Mouse (Mus musculus) embryonic facial prominence, embryonic 15.5 days (tissue): ENCODE results near the gene Zfp444. TPM values are rescaled to one million over a fixed set of nuclear protein-coding genes. Genes with fewer than 3 reads are reported as not detected.

ENCODE experiments used
- ATAC-seq: fragments of 200-750 bp; cut with Nextera tagmentation; 2 replicates; pipeline ENCODE4 v1.8.0; 2017; ENCODE audit warnings: low read depth, moderate TSS enrichment; ENCODE audit not compliant: insufficient number of reproducible peaks, low FRiP score, low TSS enrichment
- H3K27ac ChIP-seq: fragments of 300-500 bp; sonication (generic); replicated peaks from 2 replicates; pipeline ENCODE4 v1.5.1; 2015; ENCODE audit warnings: mild to moderate bottlenecking, inconsistent platforms
- H3K27me3 ChIP-seq: fragments of 300-500 bp; sonication (generic); 2 replicates; pipeline ENCODE4 v1.6.1; 2015; ENCODE audit warnings: inconsistent platforms
- H3K36me3 ChIP-seq: fragments of 300-500 bp; sonication (generic); 2 replicates; pipeline ENCODE4 v1.6.1; 2015; ENCODE audit warnings: mild to moderate bottlenecking, inconsistent platforms
- H3K4me1 ChIP-seq: fragments of 300-500 bp; sonication (generic); 2 replicates; pipeline ENCODE4 v1.6.1; 2015; ENCODE audit warnings: inconsistent platforms
- H3K4me2 ChIP-seq: fragments of 300-500 bp; sonication (generic); replicated peaks from 2 replicates; pipeline ENCODE4 v1.6.1; 2015; ENCODE audit warnings: mild to moderate bottlenecking, inconsistent platforms
- H3K4me3 ChIP-seq: fragments of 300-500 bp; sonication (generic); replicated peaks from 2 replicates; pipeline ENCODE4 v1.5.1; 2015; ENCODE audit warnings: mild to moderate bottlenecking, inconsistent platforms
- H3K9ac ChIP-seq: fragments of 300-500 bp; sonication (generic); 2 replicates; pipeline ENCODE4 v1.6.1; 2015; ENCODE audit warnings: inconsistent platforms
- H3K9me3 ChIP-seq: fragments of 300-500 bp; sonication (generic); replicated peaks from 2 replicates; pipeline ENCODE4 v1.6.1; 2016; ENCODE audit warnings: inconsistent platforms
- WGBS: fragments of 180-500 bp; shearing (Covaris S2); methylation state at CpG from one replicate; pipeline ENCODE4 v1.1.7; 2015; 5-methylcytosine and 5-hydroxymethylcytosine counted together
- polyA plus RNA-seq: library from polyadenylated mRNA; unstranded; fragments of >200 nt; fragmentation: Nextera tagmentation; extraction: Ambion mirVana; gene quantifications from 2 replicates; pipeline ENCODE4 v1.2.1, GENCODE M21; 2015

Zfp444 gene
- polyA plus RNA-seq: 60.3 and 61.5 TPM in 2 replicates

DNA sequence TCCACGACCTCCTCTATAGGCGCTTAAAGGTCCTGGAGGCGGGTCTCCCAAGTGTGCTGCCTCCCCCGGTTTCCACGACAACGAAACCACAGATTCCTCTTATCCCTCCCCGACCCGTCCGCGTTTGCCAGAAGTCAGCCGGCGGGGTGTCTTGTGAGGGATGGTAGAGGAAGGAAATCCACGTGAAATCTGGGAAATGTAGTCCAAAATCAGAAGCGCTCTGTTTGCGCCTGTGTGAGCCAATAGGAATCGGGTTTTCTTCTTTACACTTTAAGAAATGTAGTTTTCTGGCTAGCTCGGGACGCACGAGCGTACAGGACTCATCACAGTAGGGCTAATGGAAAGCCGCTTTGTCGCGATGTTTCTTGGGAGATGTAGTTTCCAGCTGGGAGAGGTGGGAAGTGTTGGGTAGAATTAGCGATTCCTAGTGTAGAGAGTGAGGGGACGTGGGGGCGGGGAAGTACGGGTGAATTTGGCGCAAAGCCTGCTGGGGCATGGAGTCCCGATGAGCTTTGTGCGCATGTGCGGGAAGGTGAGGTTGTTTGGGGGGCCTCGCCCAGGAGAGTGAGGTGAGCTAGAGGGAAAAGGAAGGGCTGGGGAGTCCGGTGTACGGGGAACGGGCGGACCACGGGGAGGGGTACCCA is at the start of gene Zfp444:
Zfp444 (plus strand) TSS at position 221 of the 644 bp plus-strand sequence.
- peak; percentile 99 for ATAC-seq
- under 1% methylated on average over 37 of the region's 37 CpGs for WGBS
- H3K9me3 ChIP-seq: no peaks in the 10 kb centered on the region

GRCm38 (mm10) chr7:6126690-6127448 is 45.2 kb upstream of the Zfp444 start:
- Histone ChIP-seq H3K36me3 (peaks cover 11% of the 10 kb centered on the region), H3K4me1 (no peaks in the 10 kb centered on the region), H3K9me3 (no peaks in the 10 kb centered on the region), H3K4me3 (no peak overlapping the region), H3K27ac (no peak overlapping the region), H3K9ac (no peak overlapping the region), H3K27me3 (no peaks in the 10 kb centered on the region), H3K4me2 (no peak overlapping the region)
- peak; percentile 27; the same call in 1 of the 2 replicates for ATAC-seq
- 33% methylated on average over 7 of the region's 7 CpGs for whole genome bisulfite sequencing

More for the DNA sequence above, at the start of gene Zfp444:
- H3K4me3 ChIP-seq: peak within 1 kb of the TSS; percentile 65
- peak within 1 kb of the TSS; percentile 53 for H3K9ac ChIP-seq
- H3K4me1 ChIP-seq: peaks cover 11% of the 10 kb centered on the region
- peak within 1 kb of the TSS; percentile 79 for H3K4me2 ChIP-seq
- H3K27ac ChIP-seq: peak within 1 kb of the TSS; percentile 87
- no peaks in the 10 kb centered on the region for H3K27me3 ChIP-seq
- H3K36me3 ChIP-seq: peaks cover 14% of the 10 kb centered on the region; the same call in 1 of the 2 replicates

GRCm38 (mm10) chr7:6130346-6130745 is 41.7 kb upstream of the Zfp444 start:
- Histone ChIP-seq H3K4me3 (no peak overlapping the region), H3K9ac (no peak overlapping the region), H3K4me1 (no peaks in the 10 kb centered on the region), H3K27me3 (no peaks in the 10 kb centered on the region), H3K4me2 (no peak overlapping the region), H3K36me3 (peaks cover 43% of the 10 kb centered on the region), H3K27ac (no peak overlapping the region), H3K9me3 (no peaks in the 10 kb centered on the region; the same call in 1 of the 2 replicates)
- WGBS: 43% methylated on average over 4 of the region's 4 CpGs
- no peak for ATAC-seq

DNA sequence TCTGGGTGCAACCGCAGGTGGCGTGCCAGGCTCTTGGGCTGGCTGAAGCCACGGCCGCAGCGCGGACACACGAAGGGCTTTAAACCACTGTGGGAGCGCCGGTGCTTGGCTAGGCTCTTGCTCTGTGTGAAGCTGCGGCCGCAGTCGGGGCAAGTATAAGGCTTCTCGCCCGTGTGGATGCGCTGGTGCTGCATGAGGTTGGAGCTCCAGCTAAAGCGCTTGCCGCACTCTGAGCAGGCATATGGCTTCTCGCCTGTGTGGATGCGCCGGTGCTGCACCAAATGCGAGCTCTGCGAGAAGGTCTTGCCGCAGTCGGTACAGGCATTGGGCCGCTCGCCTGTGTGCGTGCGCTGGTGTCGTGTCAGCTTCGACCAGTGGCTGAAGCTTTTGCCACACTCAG is 39.4 kb upstream of the Zfp444 start:
- WGBS: 80% methylated on average over 30 of the region's 30 CpGs
- no peak overlapping the region for H3K4me2 ChIP-seq
- H3K36me3 ChIP-seq: peaks cover 51% of the 10 kb centered on the region
- no peak for ATAC-seq
- H3K9ac ChIP-seq: no peak overlapping the region
- no peaks in the 10 kb centered on the region for H3K27me3 ChIP-seq
- no peak overlapping the region for H3K4me3 ChIP-seq
- no peaks in the 10 kb centered on the region; the same call in 1 of the 2 replicates for H3K9me3 ChIP-seq
- no peaks in the 10 kb centered on the region for H3K4me1 ChIP-seq
- no peak overlapping the region for H3K27ac ChIP-seq

GRCm38 (mm10) chr7:6136497-6136896 is 35.5 kb upstream of the Zfp444 start:
- Histone ChIP-seq H3K4me3 (no peak overlapping the region), H3K4me1 (no peaks in the 10 kb centered on the region), H3K9me3 (no peaks in the 10 kb centered on the region; the same call in 1 of the 2 replicates), H3K4me2 (no peak overlapping the region), H3K36me3 (peaks cover 49% of the 10 kb centered on the region), H3K9ac (no peak overlapping the region), H3K27ac (no peak overlapping the region), H3K27me3 (no peaks in the 10 kb centered on the region)
- no peak for ATAC-seq

DNA sequence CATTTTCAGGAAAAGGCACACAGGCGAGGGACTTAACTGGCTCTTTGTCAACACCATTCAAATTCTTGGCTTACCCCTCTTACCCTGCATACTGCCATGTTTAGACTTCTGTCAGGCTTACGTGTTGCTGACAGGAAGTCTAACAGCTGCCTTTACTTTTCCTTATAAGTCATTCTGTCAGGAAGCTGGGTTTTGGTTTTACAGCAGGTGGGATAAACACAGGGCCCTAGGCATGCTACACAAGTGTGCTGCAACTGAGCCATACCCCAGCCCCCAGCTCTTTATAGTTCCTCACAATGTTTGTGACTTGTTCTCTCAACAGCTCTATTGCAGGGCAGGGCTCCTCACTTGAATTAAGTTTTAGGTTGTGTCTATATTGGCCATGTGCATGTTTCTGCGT is 32.7 kb upstream of the Zfp444 start:
- H3K27ac ChIP-seq: no peak overlapping the region
- H3K4me1 ChIP-seq: 0 out of 2 replicates have a peak, but pooled peaks cover 2% of the 10 kb centered on the region
- H3K9me3 ChIP-seq: no peaks in the 10 kb centered on the region
- 73% methylated on average over 3 of the region's 3 CpGs for WGBS
- no peak overlapping the region for H3K4me2 ChIP-seq
- peaks cover 21% of the 10 kb centered on the region for H3K36me3 ChIP-seq
- H3K27me3 ChIP-seq: no peaks in the 10 kb centered on the region
- no peak overlapping the region for H3K9ac ChIP-seq
- ATAC-seq: no peak
- no peak overlapping the region for H3K4me3 ChIP-seq

- Histone ChIP-seq H3K9me3 (no peaks in the 10 kb centered on the region), H3K27me3 (no peaks in the 10 kb centered on the region), H3K27ac (no peak overlapping the region), H3K4me2 (no peak overlapping the region), H3K4me1 (peaks cover 19% of the 10 kb centered on the region), H3K36me3 (peaks cover 5% of the 10 kb centered on the region; the same call in 1 of the 2 replicates), H3K4me3 (no peak overlapping the region), H3K9ac (no peak overlapping the region)
- 84% methylated on average over 2 of the region's 2 CpGs for WGBS
- ATAC-seq: 0 out of 2 replicates have a peak, but pooled peaks have one; percentile 39
Observed at GRCm38 (mm10) chr7:6143991-6144531, 28.0 kb upstream of the Zfp444 start.

DNA sequence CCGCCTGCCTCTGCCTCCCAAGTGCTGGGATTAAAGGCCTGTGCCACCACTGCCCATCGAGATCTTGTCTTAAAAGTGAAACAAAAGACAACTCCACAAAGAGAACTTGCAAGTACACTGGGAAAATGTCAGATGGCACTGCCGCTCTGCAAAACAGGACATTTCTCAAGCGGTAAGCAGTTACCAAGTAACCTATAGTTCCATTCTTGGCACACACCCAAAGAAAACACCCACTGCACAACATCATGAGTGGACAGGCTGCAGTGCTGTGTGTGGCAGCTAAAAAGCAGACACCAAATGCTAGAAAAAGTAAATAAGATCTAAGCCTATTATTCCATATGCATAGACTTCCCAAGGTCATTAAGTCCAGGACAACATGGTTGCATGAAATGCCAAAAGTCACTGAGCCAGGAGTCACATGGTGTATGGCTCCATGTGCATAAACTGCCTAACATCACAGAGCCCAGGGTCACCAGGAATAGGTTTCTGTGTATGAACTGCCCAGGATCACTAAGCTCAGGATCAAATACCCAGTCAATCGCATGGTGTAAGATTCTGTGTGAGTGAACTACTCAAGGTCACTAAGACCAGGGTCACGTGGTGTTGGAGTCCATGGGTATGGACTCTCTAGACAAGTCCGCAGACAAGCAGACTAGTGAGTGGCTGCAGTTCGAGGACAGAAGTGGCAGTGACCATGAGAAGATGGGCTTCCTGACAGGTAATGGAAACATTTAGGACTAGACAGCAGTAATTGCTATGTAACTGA is 26.4 kb upstream of the Zfp444 start:
- Histone ChIP-seq H3K27me3 (no peaks in the 10 kb centered on the region), H3K9ac (no peak overlapping the region), H3K4me3 (no peak overlapping the region), H3K4me2 (no peak overlapping the region), H3K36me3 (no peaks in the 10 kb centered on the region; the same call in 1 of the 2 replicates), H3K9me3 (no peaks in the 10 kb centered on the region), H3K27ac (0 out of 2 replicates have a peak overlapping the region, but pooled peaks have one; percentile 39), H3K4me1 (peaks cover 21% of the 10 kb centered on the region)
- ATAC-seq: no peak
- WGBS: 87% methylated on average over 8 of the region's 8 CpGs

DNA sequence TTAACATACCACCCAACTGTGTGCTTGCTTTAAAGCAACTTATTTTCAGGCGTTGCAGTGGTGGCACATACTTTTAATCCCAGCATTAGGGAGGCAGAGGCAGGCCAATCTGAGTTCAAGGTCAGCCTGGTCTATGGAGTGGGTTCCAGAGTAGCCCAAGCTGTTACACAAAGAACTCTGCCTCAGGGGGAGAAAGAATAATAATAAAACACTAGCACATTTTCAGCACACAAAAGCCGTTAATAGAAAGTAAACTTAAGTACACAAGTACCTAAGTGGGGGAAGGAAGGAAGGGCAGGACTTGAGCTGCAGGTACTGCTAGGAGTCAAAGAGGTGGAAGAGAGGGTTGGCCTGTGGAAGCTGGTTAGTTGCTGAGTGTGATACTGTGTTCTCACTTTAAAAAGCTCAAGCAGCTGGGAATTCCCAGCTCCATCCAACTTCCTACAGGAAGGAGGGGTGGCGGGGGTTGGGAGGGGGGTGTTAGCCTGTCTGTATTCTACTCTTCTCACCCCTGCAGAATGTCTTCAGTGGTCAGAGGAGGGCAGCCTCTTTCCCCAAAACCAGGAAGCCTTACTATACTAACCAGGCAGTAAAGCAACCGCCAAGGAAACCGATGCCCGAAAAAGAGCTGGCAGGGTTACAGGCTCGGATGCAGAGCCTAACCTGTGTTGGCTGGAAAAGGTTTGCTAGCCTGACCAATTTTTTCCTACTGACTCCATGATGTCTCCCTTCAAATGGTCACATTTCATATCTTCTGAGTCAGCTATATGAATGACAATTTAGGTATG is 25.6 kb upstream of the Zfp444 start:
- H3K36me3 ChIP-seq: no peaks in the 10 kb centered on the region; the same call in 1 of the 2 replicates
- H3K4me2 ChIP-seq: no peak overlapping the region
- ATAC-seq: no peak
- 84% methylated on average over 7 of the region's 7 CpGs for WGBS
- no peaks in the 10 kb centered on the region for H3K27me3 ChIP-seq
- H3K9me3 ChIP-seq: no peaks in the 10 kb centered on the region
- no peak overlapping the region for H3K9ac ChIP-seq
- H3K27ac ChIP-seq: 0 out of 2 replicates have a peak overlapping the region, but pooled peaks have one; percentile 39
- H3K4me3 ChIP-seq: no peak overlapping the region
- H3K4me1 ChIP-seq: peaks cover 22% of the 10 kb centered on the region

GRCm38 (mm10) chr7:6146982-6147325 is 25.1 kb upstream of the Zfp444 start:
- Histone ChIP-seq H3K9me3 (no peaks in the 10 kb centered on the region), H3K36me3 (no peaks in the 10 kb centered on the region), H3K4me1 (peaks cover 28% of the 10 kb centered on the region), H3K27me3 (no peaks in the 10 kb centered on the region), H3K4me3 (no peak overlapping the region), H3K27ac (0 out of 2 replicates have a peak overlapping the region, but pooled peaks have one; percentile 34), H3K4me2 (no peak overlapping the region), H3K9ac (no peak overlapping the region)
- 51% methylated on average over 2 of the region's 2 CpGs for WGBS
- no peak for ATAC-seq
